Mouse (Mus musculus): ENCODE measurements around the gene Gfod1. TPM values are rescaled to one million over a fixed set of nuclear protein-coding genes. Genes with fewer than 3 reads are reported as not detected.

Gene Gfod1
- polyA plus RNA-seq, 1 experiment from 2014 or later, result 2.7 TPM

DNA sequence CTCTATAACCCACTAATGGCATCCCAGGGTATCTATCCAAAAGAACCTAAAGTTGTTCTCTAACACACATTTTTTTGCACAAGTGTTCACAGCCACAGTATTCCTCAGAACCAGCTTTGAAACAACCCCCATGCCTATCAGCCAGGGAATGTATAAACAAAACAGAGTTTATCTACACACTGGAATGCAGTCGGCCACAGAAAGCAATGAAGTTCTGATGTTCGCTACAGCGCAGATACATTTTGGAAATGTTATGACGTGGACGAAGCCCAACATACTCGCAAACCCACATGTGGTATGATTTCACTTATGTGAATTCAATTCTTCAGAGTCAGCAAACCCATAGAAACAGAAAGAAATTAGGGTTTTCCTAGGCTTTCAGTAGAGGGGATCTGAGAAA, 75.8 kb downstream of the Gfod1 start:
- WGBS, result 85% methylated on average over 6 of the region's 6 CpGs
- ATAC-seq (ENCODE audit: low FRiP score), result no peak
- Histone ChIP-seq H3K27ac (replicated peaks) (no peak overlapping the region), H3K9ac (replicated peaks) (no peak overlapping the region), H3K9me3 (replicated peaks) (no peaks in the 10 kb centered on the region), H3K27me3 (replicated peaks) (no peaks in the 10 kb centered on the region), H3K4me2 (no peak overlapping the region), H3K4me3 (replicated peaks) (no peak overlapping the region), H3K4me1 (peaks cover 33% of the 10 kb centered on the region), H3K36me3 (no peaks in the 10 kb centered on the region)

DNA sequence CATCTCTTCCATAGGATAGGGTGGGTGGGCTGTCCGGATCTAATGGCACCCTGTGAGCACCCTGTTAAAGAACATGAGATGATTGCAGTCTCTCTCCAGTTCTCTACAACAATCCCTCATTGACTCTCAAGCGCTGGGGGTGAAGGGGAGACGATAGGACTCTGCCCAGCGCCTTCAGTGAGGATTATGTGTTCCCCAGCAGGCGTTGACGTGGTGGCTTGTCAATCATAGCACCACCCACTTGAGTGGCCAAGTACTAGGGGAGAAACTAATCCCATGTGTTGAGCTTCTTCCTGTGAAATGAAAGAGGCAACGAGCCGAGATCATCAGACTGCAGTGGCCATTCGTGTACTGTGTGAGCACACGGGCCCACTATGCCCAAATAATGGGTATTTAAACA, 77.9 kb downstream of the Gfod1 start:
- Histone ChIP-seq H3K27ac (replicated peaks) (no peak overlapping the region), H3K4me2 (no peak overlapping the region), H3K9me3 (replicated peaks) (no peaks in the 10 kb centered on the region), H3K27me3 (replicated peaks) (no peaks in the 10 kb centered on the region), H3K9ac (replicated peaks) (no peak overlapping the region), H3K4me1 (peaks cover 17% of the 10 kb centered on the region), H3K4me3 (replicated peaks) (no peak overlapping the region), H3K36me3 (no peaks in the 10 kb centered on the region)
- no peak for ATAC-seq (ENCODE audit: low FRiP score)
- WGBS, result 82% methylated on average over 10 of the region's 10 CpGs

DNA sequence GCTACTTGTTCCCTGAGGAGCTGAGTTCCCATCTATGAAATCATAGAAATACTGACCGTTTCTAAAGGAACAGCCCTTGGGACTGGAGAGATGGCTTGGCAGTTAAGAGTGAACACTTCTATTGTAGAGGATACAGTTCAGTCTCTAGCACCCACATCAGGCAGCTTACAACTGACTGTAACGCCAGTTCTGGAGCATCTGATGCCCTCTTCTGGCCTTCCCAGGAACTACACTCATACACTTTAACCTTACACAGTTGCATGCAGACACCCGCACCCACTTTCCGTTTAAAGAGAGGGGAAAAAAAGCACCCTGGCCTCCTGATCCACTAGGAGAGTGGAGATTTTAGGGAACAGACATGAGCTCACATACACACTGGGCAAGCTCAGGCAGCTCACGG, 78.8 kb downstream of the Gfod1 start:
- H3K36me3 ChIP-seq, result no peaks in the 10 kb centered on the region
- no peaks in the 10 kb centered on the region for H3K9me3 ChIP-seq (replicated peaks)
- H3K4me3 ChIP-seq (replicated peaks), result no peak overlapping the region
- WGBS, result 74% methylated on average over 5 of the region's 5 CpGs
- H3K4me1 ChIP-seq, result peaks cover 8% of the 10 kb centered on the region
- H3K4me2 ChIP-seq, result no peak overlapping the region
- H3K9ac ChIP-seq (replicated peaks), result no peak overlapping the region
- H3K27me3 ChIP-seq (replicated peaks), result no peaks in the 10 kb centered on the region
- H3K27ac ChIP-seq (replicated peaks), result no peak overlapping the region
- ATAC-seq (ENCODE audit: low FRiP score), result no peak

DNA sequence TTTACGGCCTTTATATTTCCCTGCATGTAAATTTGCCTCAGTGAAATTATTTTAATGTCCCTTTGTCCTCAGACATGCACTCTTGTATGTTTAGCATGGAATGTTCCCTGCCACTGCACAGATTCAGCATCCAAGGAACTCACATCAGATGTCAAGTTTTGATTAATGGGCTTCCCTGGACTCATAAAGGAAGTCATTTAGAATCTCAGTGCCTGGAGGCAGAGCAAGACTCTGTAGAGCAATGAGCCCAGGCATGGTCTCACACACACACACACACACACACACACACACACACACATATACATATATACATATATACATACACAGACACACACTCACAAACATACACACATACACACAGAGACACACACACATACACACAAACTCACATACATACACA, 81.9 kb downstream of the Gfod1 start:
- H3K36me3 ChIP-seq, result no peaks in the 10 kb centered on the region
- H3K27ac ChIP-seq (replicated peaks), result no peak overlapping the region
- H3K9ac ChIP-seq (replicated peaks), result no peak overlapping the region
- H3K9me3 ChIP-seq (replicated peaks), result no peaks in the 10 kb centered on the region
- 54% methylated on average over 1 of the region's 1 CpGs for WGBS
- H3K4me1 ChIP-seq, result peaks cover 8% of the 10 kb centered on the region
- ATAC-seq (ENCODE audit: low FRiP score), result no peak
- no peak overlapping the region for H3K4me3 ChIP-seq (replicated peaks)
- H3K4me2 ChIP-seq, result no peak overlapping the region
- H3K27me3 ChIP-seq (replicated peaks), result no peaks in the 10 kb centered on the region

DNA sequence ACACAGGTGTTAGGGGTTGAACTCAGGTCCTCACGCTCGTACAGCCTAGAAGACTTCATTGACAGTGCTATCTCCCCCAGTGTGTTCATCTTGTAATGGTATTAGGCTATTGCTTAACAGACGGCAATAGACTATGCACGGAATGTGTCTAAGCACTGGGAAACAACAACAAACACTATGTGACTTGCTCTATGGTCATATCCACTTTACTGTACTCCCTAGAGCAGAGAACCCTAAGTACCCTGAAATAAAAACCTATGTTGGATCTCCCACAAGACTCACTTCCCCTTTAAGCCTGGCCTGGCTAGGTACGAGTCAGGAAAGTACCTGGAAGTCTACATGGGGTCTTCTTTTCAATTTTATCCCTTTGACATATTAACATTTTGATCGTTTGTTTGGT, 82.7 kb downstream of the Gfod1 start:
- Histone ChIP-seq H3K4me3 (replicated peaks) (no peak overlapping the region), H3K9ac (replicated peaks) (no peak overlapping the region), H3K27ac (replicated peaks) (no peak overlapping the region), H3K36me3 (no peaks in the 10 kb centered on the region), H3K4me2 (no peak overlapping the region), H3K4me1 (peaks cover 8% of the 10 kb centered on the region), H3K27me3 (replicated peaks) (no peaks in the 10 kb centered on the region), H3K9me3 (replicated peaks) (no peaks in the 10 kb centered on the region)
- ATAC-seq (ENCODE audit: low FRiP score), result no peak
- WGBS, result 86% methylated on average over 6 of the region's 6 CpGs

DNA sequence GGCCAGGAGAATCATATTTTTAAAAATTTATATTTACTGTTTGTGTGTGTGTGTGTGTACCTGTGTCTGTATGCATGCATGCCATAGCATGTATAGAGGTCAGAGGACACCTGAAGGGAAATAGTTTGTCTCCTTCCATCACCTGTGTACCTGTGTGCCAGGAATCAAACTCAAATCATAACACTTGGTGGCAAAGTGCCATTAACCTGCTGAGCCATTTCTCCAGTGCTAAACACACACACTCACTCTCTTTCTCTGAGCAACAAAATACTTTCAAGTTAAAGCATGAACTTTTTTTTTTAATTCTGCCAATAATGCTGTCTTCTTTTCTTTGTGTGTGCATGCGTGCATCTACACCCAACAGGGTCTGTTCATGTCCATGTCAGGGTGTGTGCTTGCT, 83.3 kb downstream of the Gfod1 start:
- H3K36me3 ChIP-seq, result no peaks in the 10 kb centered on the region
- no peak overlapping the region for H3K9ac ChIP-seq (replicated peaks)
- no peak for ATAC-seq (ENCODE audit: low FRiP score)
- no peaks in the 10 kb centered on the region for H3K9me3 ChIP-seq (replicated peaks)
- no peaks in the 10 kb centered on the region for H3K27me3 ChIP-seq (replicated peaks)
- 81% methylated on average over 1 of the region's 1 CpGs for WGBS
- no peak overlapping the region for H3K4me2 ChIP-seq
- H3K4me1 ChIP-seq, result peaks cover 13% of the 10 kb centered on the region
- H3K27ac ChIP-seq (replicated peaks), result no peak overlapping the region
- H3K4me3 ChIP-seq (replicated peaks), result no peak overlapping the region

DNA sequence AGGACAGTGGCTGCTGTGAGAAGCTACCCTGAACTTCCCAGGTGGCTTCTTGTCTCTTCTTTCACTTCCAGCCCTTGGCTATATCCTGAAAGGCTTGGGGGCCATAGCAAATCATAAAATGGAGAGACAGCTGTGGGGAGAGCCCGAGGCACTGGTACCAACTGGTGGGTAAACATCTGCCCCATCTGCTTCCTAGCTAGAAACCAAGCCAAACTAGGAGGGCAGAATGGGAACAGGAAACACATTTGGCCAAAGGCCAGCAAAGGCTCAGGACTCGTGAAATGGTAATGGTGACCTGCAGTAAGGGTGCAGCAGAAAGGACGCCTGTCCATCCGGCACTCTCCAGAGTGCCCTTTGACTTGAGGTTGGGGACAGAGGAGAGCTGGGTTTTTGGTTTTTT, 85.2 kb downstream of the Gfod1 start:
- Histone ChIP-seq H3K9me3 (replicated peaks) (no peaks in the 10 kb centered on the region), H3K4me3 (replicated peaks) (no peak overlapping the region), H3K27ac (replicated peaks) (no peak overlapping the region), H3K4me1 (peaks cover 21% of the 10 kb centered on the region), H3K9ac (replicated peaks) (no peak overlapping the region), H3K4me2 (no peak overlapping the region), H3K36me3 (no peaks in the 10 kb centered on the region), H3K27me3 (replicated peaks) (no peaks in the 10 kb centered on the region)
- no peak for ATAC-seq (ENCODE audit: low FRiP score)
- WGBS, result 51% methylated on average over 4 of the region's 4 CpGs

DNA sequence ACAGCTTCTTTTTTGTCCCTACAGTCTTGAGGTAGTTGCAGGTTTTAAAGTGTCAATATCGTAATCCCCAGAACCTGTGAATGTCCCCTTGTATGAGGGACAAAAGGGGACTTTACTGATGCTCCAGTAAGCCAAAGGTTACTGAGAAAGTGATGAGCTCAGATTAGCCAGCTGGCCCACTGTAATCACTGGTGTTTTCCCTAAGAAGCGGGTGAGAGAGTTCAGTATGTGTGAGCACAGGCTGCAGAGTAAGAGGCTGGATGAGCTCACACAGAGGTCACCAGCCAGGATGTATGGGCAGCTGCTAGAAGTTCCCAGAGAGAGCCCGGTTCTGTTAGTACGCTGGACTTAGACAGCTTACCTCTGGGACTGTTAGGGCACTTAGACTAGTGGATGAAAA, 85.7 kb downstream of the Gfod1 start:
- Histone ChIP-seq H3K36me3 (no peaks in the 10 kb centered on the region), H3K4me1 (peaks cover 22% of the 10 kb centered on the region), H3K4me3 (replicated peaks) (no peak overlapping the region), H3K9ac (replicated peaks) (no peak overlapping the region), H3K27me3 (replicated peaks) (no peaks in the 10 kb centered on the region), H3K9me3 (replicated peaks) (no peaks in the 10 kb centered on the region), H3K4me2 (no peak overlapping the region), H3K27ac (replicated peaks) (no peak overlapping the region)
- 69% methylated on average over 4 of the region's 4 CpGs for WGBS
- ATAC-seq (ENCODE audit: low FRiP score), result no peak

DNA sequence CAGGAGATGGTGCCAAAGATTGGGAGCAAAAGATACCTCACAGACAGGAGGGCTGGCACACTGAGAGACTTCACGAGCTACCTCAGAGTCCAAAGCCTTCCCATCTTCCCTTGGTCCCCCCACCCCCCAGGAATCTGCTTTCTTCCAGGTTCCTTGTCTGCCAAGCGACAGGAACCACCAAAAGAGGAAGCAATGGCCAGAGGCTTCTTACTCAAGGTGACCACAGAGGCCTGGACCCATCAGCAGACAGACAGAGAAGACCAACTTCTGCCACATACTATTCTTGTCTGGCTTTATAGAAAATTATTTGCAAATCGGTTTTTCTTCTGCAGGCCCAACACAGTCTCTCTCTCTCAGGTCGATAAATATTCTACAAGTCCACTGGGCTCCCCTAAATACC, 86.3 kb downstream of the Gfod1 start:
- Histone ChIP-seq H3K4me2 (no peak overlapping the region), H3K9ac (replicated peaks) (no peak overlapping the region), H3K27me3 (replicated peaks) (no peaks in the 10 kb centered on the region), H3K36me3 (no peaks in the 10 kb centered on the region), H3K9me3 (replicated peaks) (no peaks in the 10 kb centered on the region), H3K27ac (replicated peaks) (no peak overlapping the region), H3K4me3 (replicated peaks) (no peak overlapping the region), H3K4me1 (peaks cover 24% of the 10 kb centered on the region)
- no peak for ATAC-seq (ENCODE audit: low FRiP score)
- WGBS, result 85% methylated on average over 4 of the region's 4 CpGs

DNA sequence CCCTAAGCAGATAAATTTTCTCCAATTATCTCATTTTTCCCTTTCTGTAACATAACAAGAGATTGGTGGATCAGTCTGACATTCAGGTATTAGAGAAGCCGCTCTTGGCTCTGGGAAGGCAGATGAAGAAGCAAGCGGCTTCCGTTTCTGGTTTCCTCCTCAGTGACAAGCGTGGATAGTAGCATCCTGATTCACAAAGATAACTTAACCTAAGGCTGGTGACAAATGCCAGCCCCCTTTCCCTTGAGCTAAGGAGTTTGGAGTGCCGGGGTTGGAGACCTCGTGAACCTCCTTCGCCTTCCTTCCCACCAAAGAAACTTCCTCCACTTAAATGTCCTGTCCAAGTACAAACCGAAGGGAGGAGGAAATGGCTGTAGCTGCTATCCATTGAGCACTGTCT, 86.9 kb downstream of the Gfod1 start:
- H3K9me3 ChIP-seq (replicated peaks), result no peaks in the 10 kb centered on the region
- no peak overlapping the region for H3K4me2 ChIP-seq
- H3K4me3 ChIP-seq (replicated peaks), result no peak overlapping the region
- peaks cover 31% of the 10 kb centered on the region for H3K4me1 ChIP-seq
- no peak overlapping the region for H3K9ac ChIP-seq (replicated peaks)
- ATAC-seq (ENCODE audit: low FRiP score), result no peak
- H3K27me3 ChIP-seq (replicated peaks), result no peaks in the 10 kb centered on the region
- H3K36me3 ChIP-seq, result no peaks in the 10 kb centered on the region
- H3K27ac ChIP-seq (replicated peaks), result no peak overlapping the region
- WGBS, result 90% methylated on average over 8 of the region's 8 CpGs

DNA sequence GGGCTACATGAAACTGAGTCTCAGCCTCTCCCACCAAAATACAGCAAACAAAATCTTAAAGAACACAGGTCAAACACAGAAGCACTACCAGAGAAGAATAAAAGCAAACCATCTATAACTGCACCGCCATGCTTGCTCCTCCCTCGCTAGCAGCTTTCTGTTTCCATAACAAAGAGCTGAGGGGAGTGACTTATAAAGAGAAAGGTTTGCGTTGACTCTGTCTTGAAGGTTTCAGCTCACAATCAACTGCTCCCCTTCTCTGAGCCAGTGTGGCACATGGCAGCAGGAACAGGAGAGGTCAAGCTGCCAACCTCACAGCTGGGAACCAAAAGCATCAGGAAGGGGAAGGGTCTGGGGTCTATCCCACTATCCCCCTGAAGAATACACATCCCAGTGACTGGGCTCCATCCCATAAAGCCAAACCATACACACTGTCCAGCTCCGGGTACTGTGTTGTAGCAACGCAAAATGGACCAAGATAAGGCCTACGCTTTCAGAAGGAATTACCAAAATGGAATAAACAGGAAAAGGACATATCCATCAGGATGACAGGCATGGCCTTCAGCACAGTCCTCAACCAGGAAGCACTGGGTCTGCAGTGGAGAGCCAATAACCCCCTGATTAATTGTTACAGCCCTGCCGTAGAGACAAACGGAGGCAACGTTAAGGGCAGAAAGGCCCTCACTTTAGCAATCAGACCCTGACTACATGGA, 87.8 kb downstream of the Gfod1 start:
- no peak overlapping the region for H3K4me2 ChIP-seq
- no peak for ATAC-seq (ENCODE audit: low FRiP score)
- H3K4me3 ChIP-seq (replicated peaks), result no peak overlapping the region
- peaks cover 31% of the 10 kb centered on the region for H3K4me1 ChIP-seq
- no peaks in the 10 kb centered on the region for H3K27me3 ChIP-seq (replicated peaks)
- WGBS, result 69% methylated on average over 9 of the region's 9 CpGs
- no peaks in the 10 kb centered on the region for H3K9me3 ChIP-seq (replicated peaks)
- H3K36me3 ChIP-seq, result no peaks in the 10 kb centered on the region
- H3K9ac ChIP-seq (replicated peaks), result no peak overlapping the region
- H3K27ac ChIP-seq (replicated peaks), result peak overlapping the region; percentile 72

DNA sequence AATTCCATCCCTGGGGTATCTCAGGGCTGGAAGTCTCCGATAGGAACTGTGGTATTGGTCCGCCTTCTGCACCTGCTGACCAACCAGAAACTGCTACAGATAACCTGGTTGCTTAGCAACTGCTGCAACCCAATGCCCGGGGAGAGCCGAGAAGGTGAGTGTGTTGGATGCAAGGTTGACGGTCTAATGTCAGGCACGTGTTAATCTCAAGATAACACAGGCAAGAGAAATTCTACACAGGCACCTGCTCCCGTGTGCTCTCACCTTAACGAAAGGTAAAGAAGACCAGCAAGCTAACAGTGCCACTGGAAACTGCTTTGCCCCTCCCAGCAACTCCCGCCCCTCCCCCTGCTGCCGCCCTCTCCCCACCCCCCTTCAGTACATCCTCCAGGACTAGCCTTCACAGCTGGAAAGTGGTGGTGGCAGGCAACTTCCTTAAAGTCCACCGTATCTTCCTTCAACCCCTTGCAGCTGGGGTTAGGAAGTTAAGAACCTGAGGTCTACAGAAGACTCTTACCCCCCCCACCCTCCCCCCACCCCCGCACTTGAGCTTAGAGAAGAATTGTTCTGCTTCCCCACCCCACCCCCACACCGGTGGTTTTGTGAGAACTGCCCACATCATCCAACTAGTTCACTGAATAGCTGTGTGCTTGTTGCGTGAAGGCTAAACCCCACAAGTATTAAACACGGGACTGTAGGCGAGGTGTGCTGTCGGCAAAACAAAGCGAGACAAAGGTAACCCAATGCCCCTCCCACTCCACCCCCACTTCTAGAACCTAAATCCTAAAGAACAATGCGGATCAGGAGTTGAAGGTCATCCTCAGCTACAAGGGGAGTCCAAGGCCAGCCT, 88.6 kb downstream of the Gfod1 start:
- Histone ChIP-seq H3K4me1 (peaks cover 31% of the 10 kb centered on the region), H3K9ac (replicated peaks) (no peak overlapping the region), H3K27ac (replicated peaks) (peak overlapping the region; percentile 72), H3K4me2 (peak overlapping the region; percentile 50), H3K4me3 (replicated peaks) (peak overlapping the region; percentile 24), H3K36me3 (no peaks in the 10 kb centered on the region), H3K9me3 (replicated peaks) (no peaks in the 10 kb centered on the region), H3K27me3 (replicated peaks) (no peaks in the 10 kb centered on the region)
- WGBS, result 23% methylated on average over 19 of the region's 19 CpGs
- peak; percentile 88 for ATAC-seq (ENCODE audit: low FRiP score)

Measured in neural tube, embryonic 15.5 days (tissue).